Mouse (Mus musculus) Patski (cell line): ENCODE results near the gene Rpl7l1. TPM values are rescaled to one million over a fixed set of nuclear protein-coding genes. Genes with fewer than 3 reads are reported as not detected.
A peak's percentile ranks its signal among the peaks of the same experiment; 100 is the strongest.

ENCODE experiments used
- ATAC-seq: fragments of 100-300 bp; one replicate; pipeline ENCODE4 v1.8.0; 2021
- CTCF ChIA-PET: fragments of 350-600 bp; sonication (Branson Sonifier 250); formaldehyde crosslinking; loops from one replicate; lab custom pipeline; 2022; ENCODE audit warnings: inconsistent platforms; lab: Charles Lee
- POLR2A ChIA-PET: fragments of 350-600 bp; sonication (Branson Sonifier 250); formaldehyde crosslinking; loops from one replicate; lab custom pipeline; 2022; ENCODE audit warnings: antibody characterized with exemption, inconsistent platforms; lab: Charles Lee
- DNase-seq: peaks from one replicate; pipeline ENCODE4 v3.0.0-alpha.2; 2011; ENCODE audit warnings: low read depth, low spot score
- H3K27me3 ChIP-seq: fragments of 371-371 bp; one replicate; pipeline ENCODE4 v1.5.1; 2021
- CTCF ChIP-seq: fragments of 100-300 bp; IDR thresholded peaks from one replicate; pipeline ENCODE4 v1.5.1; 2021
- in situ Hi-C: fragments of 300-500 bp; cut with MboI; formaldehyde crosslinking; loops from 3 replicates; pipeline ENCODE4 v1.11.1; 2018; ENCODE audit warnings: low pct_unique_long_range_greater_than_20kb, mixed read lengths
- polyA plus RNA-seq: library from polyadenylated mRNA; unstranded; gene quantifications from one replicate; pipeline ENCODE4 v1.2.3, GENCODE M21; 2021

The Rpl7l1 gene
- polyA plus RNA-seq, 1 experiment from 2014 or later, result 119 TPM

GRCm38 (mm10) chr17:46747234-46747633 lies 35.2 kb downstream of the Rpl7l1 start:
- H3K27me3 ChIP-seq, result no peaks in the 10 kb centered on the region
- CTCF ChIA-PET, result no interaction called here
- POLR2A ChIA-PET, result no interaction called here
- ATAC-seq (no peak), DNase-seq (no peak)
- TF ChIP-seq CTCF, result no peak
- in situ Hi-C loops, result no loop called here

- in situ Hi-C loops, result no loop called here
- CTCF ChIA-PET, result interaction anchor here (1.2 to 1.5 kb wide), 2 partner anchors 12 to 14 kb away, joined by 3 read pairs; no protein-coding TSS in a partner anchor
- ATAC-seq, result no peak
These were observed 37.0 kb downstream of the Rpl7l1 start for GRCm38 (mm10) chr17:46745506-46745905.

GRCm38 (mm10) chr17:46742986-46743385 lies 39.5 kb downstream of the Rpl7l1 start:
- in situ Hi-C loops, result no loop called here
- DNase-seq (no peak), ATAC-seq (no peak)
- ChIA-PET POLR2A (no interaction called here), CTCF (interaction anchor here (1.0 kb wide), 1 partner anchor 50 kb away, joined by 3 read pairs; no protein-coding TSS in a partner anchor)
- no peak for TF ChIP-seq CTCF
- no peaks in the 10 kb centered on the region for H3K27me3 ChIP-seq

More at GRCm38 (mm10) chr17:46745506-46745905, 37.0 kb downstream of the Rpl7l1 start:
- no peak for TF ChIP-seq CTCF
- no peak for DNase-seq
- no peaks in the 10 kb centered on the region for H3K27me3 ChIP-seq
- POLR2A ChIA-PET, result no interaction called here

GRCm38 (mm10) chr17:46741305-46741704 lies 41.2 kb downstream of the Rpl7l1 start:
- TF ChIP-seq CTCF, result no peak

GRCm38 (mm10) chr17:46736160-46736559 lies 46.3 kb downstream of the Rpl7l1 start:
- peak; percentile 71 for TF ChIP-seq CTCF
- DNase-seq (no peak), ATAC-seq (no peak)
- CTCF ChIA-PET, result interaction anchor here (0.8 kb wide), 1 partner anchor 38 kb away, joined by 4 read pairs; no protein-coding TSS in a partner anchor
- no peaks in the 10 kb centered on the region for H3K27me3 ChIP-seq
- POLR2A ChIA-PET, result interaction anchor here (1.4 kb wide), 1 partner anchor 38 kb away, joined by 3 read pairs; no protein-coding TSS in a partner anchor
- in situ Hi-C loops, result no loop called here

More at GRCm38 (mm10) chr17:46741305-46741704, 41.2 kb downstream of the Rpl7l1 start:
- ATAC-seq (no peak), DNase-seq (no peak)
- H3K27me3 ChIP-seq, result no peaks in the 10 kb centered on the region
- ChIA-PET CTCF (no interaction called here), POLR2A (no interaction called here)
- in situ Hi-C loops, result no loop called here

GRCm38 (mm10) chr17:46735287-46735686 lies 47.2 kb downstream of the Rpl7l1 start:
- ATAC-seq (no peak), DNase-seq (no peak)
- ChIA-PET CTCF (interaction anchor here (0.7 kb wide), 1 partner anchor 12 kb away, joined by 4 read pairs; no protein-coding TSS in a partner anchor), POLR2A (no interaction called here)
- no peaks in the 10 kb centered on the region for H3K27me3 ChIP-seq
- in situ Hi-C loops, result no loop called here
- TF ChIP-seq CTCF, result no peak

GRCm38 (mm10) chr17:46734055-46734454 lies 48.4 kb downstream of the Rpl7l1 start:
- ChIA-PET CTCF (interaction anchor here (0.7 kb wide), 1 partner anchor 12 kb away, joined by 3 read pairs; no protein-coding TSS in a partner anchor), POLR2A (interaction anchor here (0.7 to 0.9 kb wide), 2 partner anchors 30 to 40 kb away, joined by 4 to 8 read pairs; partner anchors contain the start of gene Ppp2r5d)
- in situ Hi-C loops, result no loop called here
- DNase-seq (no peak), ATAC-seq (no peak)
- H3K27me3 ChIP-seq, result no peaks in the 10 kb centered on the region
- TF ChIP-seq CTCF, result no peak

- peak; percentile 27 for ATAC-seq
- ChIA-PET POLR2A (no interaction called here), CTCF (no interaction called here)
- TF ChIP-seq CTCF, result no peak
- H3K27me3 ChIP-seq, result no peaks in the 10 kb centered on the region
- no peak for DNase-seq
- in situ Hi-C loops, result no loop called here
These were observed 53.6 kb downstream of the Rpl7l1 start, which contains the start of gene Gnmt for GRCm38 (mm10) chr17:46728904-46729318. TSS of gene Gnmt (minus strand) at chr17:46729168.

- CTCF ChIA-PET, result no interaction called here
- TF ChIP-seq CTCF, result no peak
- POLR2A ChIA-PET, result no interaction called here
- no peak for ATAC-seq
- DNase-seq, result no peak
- in situ Hi-C loops, result no loop called here
- H3K27me3 ChIP-seq, result no peaks in the 10 kb centered on the region
These were observed 54.0 kb downstream of the Rpl7l1 start for GRCm38 (mm10) chr17:46728496-46728895.

GRCm38 (mm10) chr17:46728021-46728420 lies 54.5 kb downstream of the Rpl7l1 start:
- POLR2A ChIA-PET, result interaction anchor here (0.7 kb wide), 1 partner anchor 13 kb away, joined by 4 read pairs; no protein-coding TSS in a partner anchor
- TF ChIP-seq CTCF, result no peak
- CTCF ChIA-PET, result no interaction called here
- in situ Hi-C loops, result no loop called here
- H3K27me3 ChIP-seq, result no peaks in the 10 kb centered on the region
- ATAC-seq (no peak), DNase-seq (no peak)

GRCm38 (mm10) chr17:46727271-46727670 lies 55.2 kb downstream of the Rpl7l1 start:
- ATAC-seq (no peak), DNase-seq (no peak)
- H3K27me3 ChIP-seq, result no peaks in the 10 kb centered on the region
- in situ Hi-C loops, result no loop called here
- no peak for TF ChIP-seq CTCF
- ChIA-PET POLR2A (interaction anchor here (1.0 kb wide), 2 partner anchors 12 to 30 kb away, joined by 3 read pairs; no protein-coding TSS in a partner anchor), CTCF (no interaction called here)
